Mouse (Mus musculus): ENCODE data around the gene Lbp.

GRCm38 (mm10) chr2:158308276-158308675 lies 2.0 kb downstream of the Lbp start:
- TF ChIP-seq CTCF (IDR thresholded peaks at IDR 0.05) = no peak
- no peak for TF ChIP-seq EP300 (IDR thresholded peaks at IDR 0.05; ENCODE audit: insufficient read depth, low read depth, low read length)
